Mouse (Mus musculus): ENCODE measurements around the gene Gpr68. TPM values are rescaled to one million over a fixed set of nuclear protein-coding genes. Genes with fewer than 3 reads are reported as not detected.

The Gpr68 gene
- total RNA-seq, 2 experiments from 2014 or later = 0.18 TPM; not detected in 1

DNA sequence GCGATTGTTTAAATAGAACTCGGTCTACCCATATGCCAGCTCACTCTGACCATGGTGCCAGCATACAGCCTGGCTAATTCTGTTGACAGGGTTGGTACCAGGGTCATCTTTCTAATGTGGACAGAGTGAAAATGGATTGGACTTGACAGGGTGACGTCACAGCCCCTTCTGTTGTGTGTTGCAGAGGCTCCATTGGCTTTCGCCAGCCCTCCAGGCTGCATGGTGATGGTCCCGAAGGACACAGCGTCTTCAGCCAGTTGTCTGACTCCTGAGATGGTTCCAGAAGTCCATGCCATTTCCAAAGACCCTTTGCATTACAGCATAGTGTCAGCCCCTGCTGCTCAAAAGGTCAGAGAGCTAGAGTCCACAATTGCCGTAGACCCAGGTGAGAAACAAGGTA lies 63.5 kb downstream of the Gpr68 start:
- intact Hi-C loops (cut with DNase I; ENCODE audit: low total_unique reads) = loop anchor here (5.0 kb wide), 1 partner anchor 262 kb away; no protein-coding TSS in a partner anchor
- DNase-seq = no peak

DNA sequence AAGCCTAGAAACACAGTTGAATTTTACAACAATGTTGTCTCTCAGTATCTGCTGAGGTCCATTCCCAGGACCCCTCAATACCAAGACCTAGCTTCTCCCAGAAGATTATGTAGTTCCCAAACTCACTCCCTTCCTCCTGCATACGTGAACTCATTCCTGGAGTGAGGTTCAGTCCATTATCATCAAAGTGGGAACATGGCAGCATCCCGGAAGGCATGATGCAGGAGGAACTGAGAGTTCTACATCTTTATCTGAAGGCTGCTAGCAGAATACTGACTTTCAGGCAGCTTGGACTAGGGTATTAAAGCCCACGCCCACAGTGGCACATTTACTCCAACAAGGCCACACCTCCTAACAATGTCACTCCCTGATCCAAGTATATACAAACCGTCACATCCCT lies 64.8 kb downstream of the Gpr68 start:
- DNase-seq = no peak
- intact Hi-C loops (cut with DNase I; ENCODE audit: low total_unique reads) = loop anchor here (5.0 kb wide), 1 partner anchor 261 kb away; no protein-coding TSS in a partner anchor

DNA sequence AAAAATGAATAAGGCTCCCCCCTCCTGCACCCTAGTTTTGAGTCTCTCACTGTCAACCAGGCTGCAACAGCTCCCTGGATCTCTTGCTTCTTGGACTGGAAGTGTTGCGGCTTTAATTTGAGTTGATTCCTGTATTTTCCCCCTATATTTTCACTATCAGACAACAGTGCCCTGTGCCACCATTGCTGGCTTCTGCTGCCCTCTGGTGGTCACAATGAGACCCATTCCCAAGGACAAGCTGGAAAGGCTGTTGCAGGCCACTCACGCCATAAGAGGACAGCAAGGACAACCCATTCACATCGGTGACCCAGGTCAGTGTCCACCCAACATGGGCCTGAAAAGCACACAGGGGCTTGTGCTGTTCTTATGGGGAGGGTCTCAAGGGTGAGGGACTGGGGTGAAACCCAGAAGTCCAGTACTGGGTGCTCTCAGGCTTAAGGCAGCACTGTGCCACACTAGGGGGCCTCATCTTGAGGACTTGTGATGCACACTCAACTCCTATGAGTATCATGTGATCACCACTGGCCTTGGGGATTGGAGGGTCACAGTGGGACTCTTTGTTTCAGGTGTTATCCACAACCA lies 66.7 kb downstream of the Gpr68 start:
- intact Hi-C loops (cut with DNase I; ENCODE audit: low total_unique reads) = loop anchor here (5.0 kb wide), 1 partner anchor 259 kb away; no protein-coding TSS in a partner anchor
- peak; percentile 81 for DNase-seq

DNA sequence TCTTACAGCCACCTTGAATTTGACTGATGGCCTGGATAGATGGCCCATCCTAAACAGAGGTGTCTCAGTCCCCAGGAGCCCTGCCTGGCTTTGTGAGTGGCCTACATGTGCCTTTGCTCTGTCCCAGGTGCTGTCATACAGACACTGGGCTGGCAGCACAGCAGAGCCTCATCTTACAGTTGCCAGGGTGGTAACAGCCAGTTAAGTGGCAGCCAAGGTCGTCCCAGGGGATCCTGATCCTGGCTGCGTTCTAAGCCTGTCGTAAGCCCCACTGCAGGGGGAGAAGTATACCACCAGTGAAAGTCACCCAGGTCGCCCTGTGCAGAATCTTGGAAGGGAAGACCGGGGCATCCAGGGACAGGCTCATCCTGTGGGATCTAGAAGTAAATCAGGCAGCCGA lies 68.1 kb downstream of the Gpr68 start:
- peak; percentile 53 for DNase-seq
- intact Hi-C loops (cut with DNase I; ENCODE audit: low total_unique reads) = loop anchor here (5.0 to 10.0 kb wide), 3 partner anchors 55 to 258 kb away; no protein-coding TSS in a partner anchor

DNA sequence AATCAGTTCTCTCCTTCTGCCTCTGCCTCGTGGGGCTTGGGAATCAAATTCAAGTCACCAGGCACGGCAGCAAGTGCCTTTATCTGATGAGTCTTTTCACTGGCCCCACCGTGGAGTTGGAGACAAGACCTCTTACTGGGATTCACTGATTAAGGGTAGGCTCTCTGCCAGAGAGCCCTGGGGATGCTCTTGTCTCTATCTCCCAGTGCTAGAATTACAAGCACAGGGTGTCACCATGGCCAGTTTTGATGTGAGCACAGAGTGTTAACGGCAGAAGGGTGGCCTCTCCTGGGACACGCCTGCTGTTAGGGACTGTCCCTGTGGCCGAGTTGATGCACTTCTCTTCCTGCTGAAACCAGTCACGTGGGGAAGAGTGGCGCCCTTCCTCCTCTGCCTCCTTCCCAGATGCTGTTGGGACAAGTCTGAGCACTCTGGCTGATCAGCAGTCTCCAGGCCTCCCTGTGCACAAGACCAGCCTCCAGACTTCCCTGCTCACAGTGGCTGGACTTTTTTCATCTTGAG lies 68.9 kb downstream of the Gpr68 start:
- intact Hi-C loops (cut with DNase I; ENCODE audit: low total_unique reads) = loop anchor here (5.0 to 10.0 kb wide), 2 partner anchors 54 to 117 kb away; no protein-coding TSS in a partner anchor
- DNase-seq = no peak

DNA sequence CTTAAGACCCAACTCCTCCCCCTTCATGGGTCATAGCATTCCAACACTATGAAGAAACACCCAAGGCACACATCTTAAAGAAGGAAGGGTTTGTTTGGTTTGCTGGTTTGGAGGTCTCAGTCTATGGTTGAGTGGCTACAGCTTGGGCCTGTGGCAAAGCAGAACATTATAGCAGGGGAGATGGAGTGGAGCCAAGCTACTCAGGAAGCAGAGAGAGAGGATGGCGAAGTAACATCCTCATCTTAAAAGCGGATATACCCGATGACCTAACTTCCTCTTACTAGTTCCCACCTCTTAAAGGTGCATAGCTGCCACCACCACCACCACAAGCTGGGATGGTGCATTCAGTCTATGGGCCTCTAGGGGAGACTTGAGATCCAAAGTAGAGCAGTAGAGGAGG lies 70.8 kb downstream of the Gpr68 start:
- DNase-seq = no peak
- intact Hi-C loops (cut with DNase I; ENCODE audit: low total_unique reads) = loop anchor here (5.0 to 10.0 kb wide), 2 partner anchors 52 to 115 kb away; no protein-coding TSS in a partner anchor

DNA sequence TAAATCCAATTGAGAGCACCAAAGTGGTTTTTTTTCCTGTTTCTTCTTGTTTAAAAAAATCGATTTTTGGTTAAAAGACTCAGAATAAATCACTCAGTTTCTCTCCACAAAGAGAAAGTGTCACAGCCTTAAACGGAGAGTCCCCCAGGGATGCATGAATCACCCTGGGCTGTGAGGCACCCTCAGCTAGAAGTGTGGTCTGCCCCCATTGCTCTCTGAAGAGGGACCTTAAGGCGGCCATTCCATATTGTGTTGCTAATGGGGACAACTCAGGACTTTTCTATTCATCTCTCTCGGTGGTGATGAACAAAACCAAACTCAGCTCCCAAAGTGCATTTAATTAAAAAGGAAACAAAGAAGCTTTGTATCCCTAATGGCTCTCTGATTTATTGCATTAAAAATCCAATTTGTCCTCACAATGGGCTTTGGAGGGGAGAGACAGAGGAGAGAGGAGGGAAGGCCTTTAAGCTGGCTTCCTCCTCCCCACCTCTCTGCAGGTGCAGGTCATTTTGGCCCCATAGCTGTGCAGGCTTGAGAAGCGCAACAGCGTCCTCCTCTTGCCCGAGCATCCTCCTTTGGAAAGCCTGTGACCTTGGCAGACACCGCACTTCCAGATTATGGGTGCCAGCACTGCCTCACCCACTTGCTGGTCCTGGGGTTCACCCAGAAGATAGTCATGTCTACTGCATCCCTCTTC lies 76.2 kb downstream of the Gpr68 start:
- no peak for DNase-seq
- intact Hi-C loops (cut with DNase I; ENCODE audit: low total_unique reads) = loop anchor here (10.0 kb wide), 1 partner anchor 47 kb away; no protein-coding TSS in a partner anchor

DNA sequence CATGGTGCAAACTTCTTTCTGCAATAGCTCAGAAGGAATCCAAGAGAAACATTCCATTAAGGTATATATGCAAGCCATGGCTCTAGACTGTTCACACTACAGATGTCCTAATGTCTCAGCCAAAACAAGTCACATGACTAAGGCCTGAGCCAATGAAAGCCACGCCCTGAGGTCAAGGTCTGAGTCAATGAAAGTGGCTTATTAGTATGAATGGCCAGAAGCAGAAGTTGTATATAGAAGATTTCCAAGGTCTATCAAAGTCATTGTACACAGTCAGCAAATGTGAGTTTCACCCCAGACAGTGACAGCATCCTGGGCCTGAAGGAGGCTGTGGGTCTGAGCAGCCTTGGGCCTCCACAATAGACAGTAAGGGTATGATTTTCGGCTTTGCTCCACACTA lies 77.0 kb downstream of the Gpr68 start:
- intact Hi-C loops (cut with DNase I; ENCODE audit: low total_unique reads) = loop anchor here (10.0 kb wide), 1 partner anchor 46 kb away; no protein-coding TSS in a partner anchor
- no peak for DNase-seq

Other genes with a start within 250 kb of the Gpr68 start
- gene Rps6ka5, start 181.2 kb downstream of the Gpr68 start, total RNA-seq (2021) = 10 to 100 TPM in 1 of 2 experiments, 1 to 10 TPM in 1; 7.3 to 13.6 TPM
- 1 to 10 TPM; 5.9 to 6.5 TPM for gene Dglucy, start 129.1 kb downstream of the Gpr68 start, total RNA-seq (2021)
- gene Ccdc88c, start 120.9 kb upstream of the Gpr68 start, total RNA-seq (2021) = 10 to 100 TPM; 29.2 to 37.2 TPM
- 10 to 100 TPM; 15.8 to 21.3 TPM for gene Ppp4r3a, start 175.5 kb upstream of the Gpr68 start, total RNA-seq (2021)

Data from gastrocnemius, postnatal 14 days (tissue).